Mouse (Mus musculus) lung, embryonic 14.5 days (tissue): Measurements from ENCODE around the gene Gja4. TPM values are rescaled to one million over a fixed set of nuclear protein-coding genes. Genes with fewer than 3 reads are reported as not detected.

Experiments
- ATAC-seq: fragments of 200-750 bp; cut with Nextera tagmentation; 2 replicates; pipeline ENCODE4 v1.8.0; 2017; ENCODE audit warnings: mild to moderate bottlenecking, moderate TSS enrichment, moderate library complexity; ENCODE audit not compliant: insufficient read depth
- DNase-seq: peaks from one replicate; pipeline ENCODE4 v3.0.0-alpha.2; 2015
- H3K27ac ChIP-seq: fragments of 300-500 bp; sonication (generic); 2 replicates; pipeline ENCODE4 v1.5.1; 2014; ENCODE audit warnings: low read depth, mild to moderate bottlenecking, moderate library complexity
- H3K27me3 ChIP-seq: fragments of 300-500 bp; sonication (generic); 2 replicates; pipeline ENCODE4 v1.6.1; 2014; ENCODE audit warnings: low read length, control low read depth; ENCODE audit not compliant: insufficient read depth
- H3K36me3 ChIP-seq: fragments of 300-500 bp; sonication (generic); 2 replicates; pipeline ENCODE4 v1.6.1; 2014; ENCODE audit warnings: control low read depth; ENCODE audit not compliant: insufficient read depth
- H3K4me1 ChIP-seq: fragments of 300-500 bp; sonication (generic); 2 replicates; pipeline ENCODE4 v1.6.1; 2014; ENCODE audit warnings: antibody characterized with exemption, control low read depth; ENCODE audit not compliant: insufficient read depth
- H3K4me2 ChIP-seq: fragments of 300-500 bp; sonication (generic); 2 replicates; pipeline ENCODE4 v1.6.1; 2014; ENCODE audit warnings: mild to moderate bottlenecking
- H3K4me3 ChIP-seq: fragments of 300-500 bp; sonication (generic); 2 replicates; pipeline ENCODE4 v1.5.1; 2014; ENCODE audit warnings: low read depth, low read length
- H3K9ac ChIP-seq: fragments of 300-500 bp; sonication (generic); 2 replicates; pipeline ENCODE4 v1.6.1; 2014
- H3K9me3 ChIP-seq: fragments of 300-500 bp; sonication (generic); 2 replicates; pipeline ENCODE4 v1.6.1; 2016; ENCODE audit warnings: low read depth, low read length, control low read depth
- CTCF ChIP-seq: IDR thresholded peaks from 2 replicates; pipeline ENCODE4 v1.5.1; 2016; ENCODE audit warnings: antibody characterized with exemption, low read depth
- WGBS: fragments of 180-500 bp; shearing (Covaris S2); extraction: QIAGEN DNeasy Blood & Tissue Kit; methylation state at CpG from one replicate; pipeline ENCODE4 v1.1.7; 2014; 5-methylcytosine and 5-hydroxymethylcytosine counted together
- polyA plus RNA-seq: library from polyadenylated mRNA; unstranded; fragments of >200 nt; fragmentation: Nextera tagmentation; extraction: Ambion mirVana; gene quantifications from 2 replicates; pipeline ENCODE4 v1.2.1, GENCODE M21; 2014

Gja4 gene
- polyA plus RNA-seq, 1 experiment from 2014 or later = 24.0 TPM

DNA sequence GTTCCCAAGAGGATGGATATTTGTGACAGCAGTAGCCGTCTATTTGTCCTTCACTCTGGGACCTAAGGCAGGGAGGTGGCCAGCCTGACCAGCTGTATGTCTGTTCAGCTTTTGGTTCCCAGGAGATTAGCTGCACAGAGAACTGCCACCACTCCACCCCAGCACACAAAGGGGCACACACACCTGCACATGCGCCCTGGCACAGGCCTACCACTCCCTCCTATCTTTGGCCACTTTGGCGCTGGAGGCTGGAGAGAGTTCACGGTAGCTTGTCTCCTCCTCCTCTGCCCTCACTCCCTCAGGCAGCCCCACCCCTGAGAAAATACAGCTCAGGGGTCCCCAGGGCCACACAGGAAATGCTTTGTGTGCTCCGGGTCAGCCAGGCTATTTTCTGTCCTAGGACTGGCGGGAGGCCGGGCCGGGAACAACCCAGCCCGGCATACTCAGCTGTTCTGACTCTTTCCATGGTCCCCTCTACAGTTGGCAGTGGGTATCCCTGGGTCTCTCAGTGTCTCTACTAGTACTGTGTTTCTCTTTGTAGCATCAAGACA is 35.3 kb downstream of the Gja4 start:
- no peaks in the 10 kb centered on the region for H3K36me3 ChIP-seq
- no peak overlapping the region for H3K4me3 ChIP-seq
- 44% methylated on average over 9 of the region's 9 CpGs for WGBS
- H3K9me3 ChIP-seq = no peaks in the 10 kb centered on the region
- H3K4me1 ChIP-seq = no peaks in the 10 kb centered on the region
- H3K9ac ChIP-seq = no peak overlapping the region
- no peak overlapping the region for H3K27ac ChIP-seq
- H3K27me3 ChIP-seq = no peaks in the 10 kb centered on the region
- H3K4me2 ChIP-seq = no peak overlapping the region
- peak; percentile 15 for DNase-seq
- ATAC-seq = peak; percentile 28; the same call in 1 of the 2 replicates
- TF ChIP-seq CTCF = no peak

DNA sequence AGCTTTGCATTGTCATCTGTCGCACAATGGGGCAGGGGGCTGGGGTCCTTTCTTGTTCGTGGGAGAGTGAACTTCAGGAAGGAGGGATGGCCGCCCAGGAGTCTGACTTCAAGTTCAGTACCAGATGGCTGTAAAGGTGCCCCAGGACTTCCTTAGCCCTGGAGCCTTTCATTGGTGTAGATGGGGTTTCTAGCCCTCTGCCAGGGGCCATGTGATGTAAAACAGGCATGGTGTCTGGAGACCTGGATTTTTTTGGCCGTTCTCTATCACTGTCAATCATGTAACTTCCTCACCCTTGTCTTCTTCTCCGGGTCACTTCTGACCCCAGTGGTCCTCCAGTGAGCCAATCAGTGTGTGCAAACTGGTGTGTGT is 49.7 kb downstream of the Gja4 start:
- TF ChIP-seq CTCF = no peak
- ATAC-seq (no peak), DNase-seq (no peak)
- H3K9me3 ChIP-seq = no peaks in the 10 kb centered on the region
- WGBS = 55% methylated on average over 5 of the region's 5 CpGs
- H3K4me3 ChIP-seq = no peak overlapping the region
- no peaks in the 10 kb centered on the region for H3K36me3 ChIP-seq
- H3K27ac ChIP-seq = peak overlapping the region; percentile 55; the same call in 1 of the 2 replicates
- H3K9ac ChIP-seq = no peak overlapping the region
- H3K4me2 ChIP-seq = no peak overlapping the region
- no peaks in the 10 kb centered on the region for H3K27me3 ChIP-seq
- no peaks in the 10 kb centered on the region for H3K4me1 ChIP-seq

GRCm38 (mm10) chr4:127263438-127264182 is 50.2 kb downstream of the Gja4 start:
- no peaks in the 10 kb centered on the region for H3K4me1 ChIP-seq
- no peak overlapping the region for H3K4me3 ChIP-seq
- DNase-seq (peak; percentile 54), ATAC-seq (peak; percentile 83)
- 58% methylated on average over 19 of the region's 19 CpGs for WGBS
- no peak for TF ChIP-seq CTCF
- H3K9ac ChIP-seq = no peak overlapping the region
- no peaks in the 10 kb centered on the region for H3K27me3 ChIP-seq
- H3K27ac ChIP-seq = peak overlapping the region; percentile 55; the same call in 1 of the 2 replicates
- no peak overlapping the region for H3K4me2 ChIP-seq
- H3K9me3 ChIP-seq = no peaks in the 10 kb centered on the region
- no peaks in the 10 kb centered on the region for H3K36me3 ChIP-seq

DNA sequence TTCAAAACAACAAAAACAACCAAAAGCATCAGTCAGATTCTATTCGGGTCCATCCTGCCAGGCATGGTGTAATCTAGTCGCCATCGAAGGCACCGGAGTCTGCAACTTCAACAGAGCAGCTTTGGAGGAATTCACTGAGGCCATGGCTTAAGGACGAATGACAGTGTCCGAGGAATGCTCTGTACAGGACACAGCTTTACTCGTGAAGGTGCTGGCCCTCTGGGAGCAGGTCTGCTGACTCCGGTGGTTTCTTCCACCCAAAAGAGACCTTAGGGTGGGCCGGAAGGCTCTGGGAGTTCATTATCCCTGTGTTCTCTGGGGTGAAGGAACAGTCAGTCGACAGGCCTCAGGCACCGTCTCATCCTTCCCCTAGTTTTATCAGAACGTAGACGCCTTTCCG is 52.2 kb downstream of the Gja4 start:
- Histone ChIP-seq H3K36me3 (no peaks in the 10 kb centered on the region), H3K4me2 (no peak overlapping the region), H3K4me1 (no peaks in the 10 kb centered on the region), H3K9me3 (no peaks in the 10 kb centered on the region), H3K27me3 (no peaks in the 10 kb centered on the region), H3K4me3 (no peak overlapping the region), H3K9ac (no peak overlapping the region), H3K27ac (no peak overlapping the region)
- 88% methylated on average over 14 of the region's 14 CpGs for WGBS
- DNase-seq = no peak
- no peak for ATAC-seq
- TF ChIP-seq CTCF = no peak

Other genes starting within 250 kb of the Gja4 start
- 17.8 and 18.7 TPM in 2 replicates for gene Zmym6, start 236.7 kb downstream of the Gja4 start, polyA plus RNA-seq
- 13.1 and 14.9 TPM in 2 replicates for gene Tmem35b, start 190.3 kb downstream of the Gja4 start, polyA plus RNA-seq
- 0.97 and 1.4 TPM in 2 replicates for gene Dlgap3, start 144.8 kb downstream of the Gja4 start, polyA plus RNA-seq
- gene Smim12, start 70.3 kb downstream of the Gja4 start, polyA plus RNA-seq = 57.5 and 63.0 TPM in 2 replicates
- gene Gjb3, start 16.8 kb upstream of the Gja4 start, polyA plus RNA-seq = 0.86 and 1.1 TPM in 2 replicates
- 0.12 TPM in 1 of 2 replicates, not detected in the other for gene Gjb4, start 40.0 kb upstream of the Gja4 start, polyA plus RNA-seq
- gene Gjb5, start 44.1 kb upstream of the Gja4 start, polyA plus RNA-seq = 0.51 and 0.70 TPM in 2 replicates